Mouse (Mus musculus) forebrain, postnatal 0 days (tissue): ENCODE results near the gene Ide. TPM values are rescaled to one million over a fixed set of nuclear protein-coding genes. Genes with fewer than 3 reads are reported as not detected.

Experiments used
- ATAC-seq: fragments of 200-750 bp; cut with Nextera tagmentation; 2 replicates; pipeline ENCODE4 v1.8.0; 2017; ENCODE audit warnings: mild to moderate bottlenecking, moderate library complexity
- DNase-seq: peaks from one replicate; pipeline ENCODE4 v3.0.0-alpha.2; 2015
- H3K27ac ChIP-seq: fragments of 300-500 bp; sonication (generic); 2 replicates; pipeline ENCODE4 v1.5.1; 2014; ENCODE audit warnings: low read depth, mild to moderate bottlenecking, antibody characterized with exemption, low read length, moderate library complexity, mixed read lengths
- H3K27me3 ChIP-seq: fragments of 300-500 bp; sonication (generic); 2 replicates; pipeline ENCODE4 v1.6.1; 2014; ENCODE audit warnings: mild to moderate bottlenecking, low read length, mixed read lengths; ENCODE audit not compliant: insufficient read depth
- H3K36me3 ChIP-seq: fragments of 300-500 bp; sonication (generic); 2 replicates; pipeline ENCODE4 v1.6.1; 2014; ENCODE audit warnings: mild to moderate bottlenecking, moderate library complexity; ENCODE audit not compliant: insufficient read depth
- H3K4me1 ChIP-seq: fragments of 300-500 bp; sonication (generic); 2 replicates; pipeline ENCODE4 v1.6.1; 2014; ENCODE audit warnings: antibody characterized with exemption; ENCODE audit not compliant: insufficient read depth
- H3K4me2 ChIP-seq: fragments of 300-500 bp; sonication (generic); 2 replicates; pipeline ENCODE4 v1.6.1; 2014; ENCODE audit warnings: low read depth, mild to moderate bottlenecking, moderate library complexity
- H3K4me3 ChIP-seq: fragments of 300-500 bp; sonication (generic); 2 replicates; pipeline ENCODE4 v1.5.1; 2014; ENCODE audit warnings: low read depth, low read length, mixed read lengths
- H3K9ac ChIP-seq: fragments of 300-500 bp; sonication (generic); 2 replicates; pipeline ENCODE4 v1.6.1; 2014; ENCODE audit warnings: mild to moderate bottlenecking
- H3K9me3 ChIP-seq: fragments of 300-500 bp; sonication (generic); 2 replicates; pipeline ENCODE4 v1.6.1; 2016; ENCODE audit warnings: low read length
- CTCF ChIP-seq: sonication (generic); IDR thresholded peaks from 2 replicates; pipeline ENCODE4 v1.5.1; 2016; ENCODE audit warnings: antibody characterized with exemption, control low read depth, low read depth
- WGBS: fragments of 180-500 bp; shearing (Covaris S2); extraction: QIAGEN DNeasy Blood & Tissue Kit; methylation state at CpG from one replicate; pipeline ENCODE4 v1.1.7; 2014; 5-methylcytosine and 5-hydroxymethylcytosine counted together
- polyA plus RNA-seq: library from polyadenylated mRNA; unstranded; fragments of >200 nt; fragmentation: Nextera tagmentation; extraction: Ambion mirVana; gene quantifications from 2 replicates; pipeline ENCODE4 v1.2.1, GENCODE M21; 2015
- total RNA-seq: library from RNA; depleted of rRNA; stranded (reverse); fragments of >200 nt; gene quantifications from 2 replicates; pipeline ENCODE4 v1.2.3, GENCODE M21; 2014

Ide gene
- total and polyA plus RNA-seq, 2 experiments from 2014 or later, result 25.7 to 31.1 TPM

GRCm38 (mm10) chr19:37335392-37335791 lies 2.3 kb downstream of the Ide start:
- TF ChIP-seq CTCF, result no peak
- 88% methylated on average over 1 of the region's 1 CpGs for WGBS
- no peaks in the 10 kb centered on the region for H3K27me3 ChIP-seq

GRCm38 (mm10) chr19:37333357-37333756 lies 4.3 kb downstream of the Ide start:
- H3K27ac ChIP-seq, result no peak overlapping the region
- no peak for DNase-seq
- H3K9ac ChIP-seq, result no peak overlapping the region
- peaks cover 10% of the 10 kb centered on the region; the same call in 1 of the 2 replicates for H3K36me3 ChIP-seq
- H3K4me3 ChIP-seq, result no peak overlapping the region
- ATAC-seq, result no peak
- H3K9me3 ChIP-seq, result no peaks in the 10 kb centered on the region
- H3K4me2 ChIP-seq, result no peak overlapping the region
- TF ChIP-seq CTCF, result no peak
- H3K4me1 ChIP-seq, result no peaks in the 10 kb centered on the region
- WGBS, result 98% methylated on average over 5 of the region's 5 CpGs
- no peaks in the 10 kb centered on the region for H3K27me3 ChIP-seq

More at GRCm38 (mm10) chr19:37335392-37335791, 2.3 kb downstream of the Ide start:
- Histone ChIP-seq H3K9ac (no peak overlapping the region), H3K4me1 (no peaks in the 10 kb centered on the region), H3K36me3 (no peaks in the 10 kb centered on the region), H3K4me2 (no peak overlapping the region), H3K4me3 (no peak overlapping the region), H3K27ac (no peak overlapping the region), H3K9me3 (no peaks in the 10 kb centered on the region)
- ATAC-seq, result no peak
- no peak for DNase-seq

- Histone ChIP-seq H3K4me2 (no peak overlapping the region), H3K27me3 (no peaks in the 10 kb centered on the region), H3K4me1 (no peaks in the 10 kb centered on the region), H3K9me3 (no peaks in the 10 kb centered on the region), H3K9ac (no peak overlapping the region), H3K36me3 (peaks cover 14% of the 10 kb centered on the region; the same call in 1 of the 2 replicates), H3K27ac (no peak overlapping the region), H3K4me3 (no peak overlapping the region)
- DNase-seq (no peak), ATAC-seq (no peak)
- TF ChIP-seq CTCF, result no peak
- 89% methylated on average over 4 of the region's 4 CpGs for WGBS
Measured at GRCm38 (mm10) chr19:37332726-37333125, 4.9 kb downstream of the Ide start.

GRCm38 (mm10) chr19:37327216-37327615 lies 10.4 kb downstream of the Ide start:
- Histone ChIP-seq H3K9me3 (no peaks in the 10 kb centered on the region), H3K36me3 (peaks cover 19% of the 10 kb centered on the region; the same call in 1 of the 2 replicates), H3K9ac (no peak overlapping the region), H3K4me1 (no peaks in the 10 kb centered on the region), H3K4me3 (no peak overlapping the region), H3K27ac (no peak overlapping the region), H3K4me2 (no peak overlapping the region), H3K27me3 (no peaks in the 10 kb centered on the region)
- TF ChIP-seq CTCF, result no peak
- WGBS, result 74% methylated on average over 5 of the region's 5 CpGs
- ATAC-seq, result no peak
- DNase-seq, result no peak

- Histone ChIP-seq H3K27me3 (no peaks in the 10 kb centered on the region), H3K9me3 (no peaks in the 10 kb centered on the region), H3K36me3 (peaks cover 11% of the 10 kb centered on the region; the same call in 1 of the 2 replicates), H3K4me1 (no peaks in the 10 kb centered on the region), H3K4me3 (no peak overlapping the region), H3K27ac (no peak overlapping the region), H3K4me2 (no peak overlapping the region), H3K9ac (no peak overlapping the region)
- no peak for DNase-seq
- 90% methylated on average over 3 of the region's 3 CpGs for WGBS
- no peak for ATAC-seq
- TF ChIP-seq CTCF, result no peak
Measured at GRCm38 (mm10) chr19:37323566-37323965, 14.1 kb downstream of the Ide start.

GRCm38 (mm10) chr19:37320802-37321619 lies 16.6 kb downstream of the Ide start:
- Histone ChIP-seq H3K27me3 (no peaks in the 10 kb centered on the region), H3K4me2 (no peak overlapping the region), H3K4me3 (no peak overlapping the region), H3K4me1 (no peaks in the 10 kb centered on the region), H3K36me3 (peaks cover 10% of the 10 kb centered on the region; the same call in 1 of the 2 replicates), H3K27ac (no peak overlapping the region), H3K9me3 (no peaks in the 10 kb centered on the region), H3K9ac (no peak overlapping the region)
- no peak for ATAC-seq
- 82% methylated on average over 16 of the region's 16 CpGs for WGBS
- no peak for TF ChIP-seq CTCF
- DNase-seq, result no peak

- 93% methylated on average over 4 of the region's 4 CpGs for WGBS
- H3K27me3 ChIP-seq, result no peaks in the 10 kb centered on the region
- DNase-seq, result no peak
- H3K4me2 ChIP-seq, result no peak overlapping the region
- H3K9me3 ChIP-seq, result no peaks in the 10 kb centered on the region
- TF ChIP-seq CTCF, result no peak
- H3K27ac ChIP-seq, result no peak overlapping the region
- H3K4me1 ChIP-seq, result no peaks in the 10 kb centered on the region
- H3K36me3 ChIP-seq, result peaks cover 16% of the 10 kb centered on the region
- no peak overlapping the region for H3K4me3 ChIP-seq
- ATAC-seq, result no peak
- no peak overlapping the region for H3K9ac ChIP-seq
Measured at GRCm38 (mm10) chr19:37317359-37317758, 20.3 kb downstream of the Ide start.
